Mouse (Mus musculus): Measurements from ENCODE around the gene Srrm1.
"Not testable (repeated sequence)": the region's sequence is repeated elsewhere in the genome, so short reads cannot be mapped to it uniquely, and the experiment has no call there.

Srrm1 gene

GRCm38 (mm10) chr4:135354751-135355150, 1.6 kb upstream of the Srrm1 start:
- in situ Hi-C loops (cut with MboI, MseI), result not testable (repeated sequence)

DNA sequence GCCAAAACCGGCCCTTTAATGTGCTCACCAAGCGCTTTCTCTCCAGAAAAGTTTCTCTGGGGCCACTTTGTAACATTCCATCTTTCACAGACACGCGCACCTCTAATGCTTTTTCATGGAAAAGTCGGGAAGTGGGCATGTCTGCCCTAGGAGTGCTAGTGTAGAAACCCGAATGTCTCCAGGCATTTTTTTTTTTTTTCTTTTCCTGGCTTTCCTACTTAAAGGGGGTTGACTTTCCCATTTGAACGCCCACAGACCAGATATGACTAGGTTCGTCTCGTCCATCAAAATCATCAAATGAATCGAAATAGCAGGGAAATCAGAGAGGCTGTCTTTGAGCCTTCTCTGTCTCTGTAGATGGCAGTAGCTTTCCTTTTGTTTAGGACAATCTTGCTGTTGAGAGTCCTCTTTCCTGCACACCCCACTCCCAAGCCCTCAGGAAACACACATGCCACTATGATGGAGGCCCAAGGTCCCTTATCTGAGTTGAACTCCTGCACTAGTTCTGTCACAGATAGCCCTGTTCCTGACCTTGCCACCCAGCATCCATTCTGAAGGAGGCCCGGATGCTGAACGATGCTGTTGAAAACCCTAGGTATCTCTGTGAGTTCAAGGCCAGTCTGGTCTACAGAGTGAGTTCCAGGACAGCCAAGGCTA, 801 bp upstream of the Srrm1 start:
- in situ Hi-C loops (cut with MboI, MseI), result no loop called here

DNA sequence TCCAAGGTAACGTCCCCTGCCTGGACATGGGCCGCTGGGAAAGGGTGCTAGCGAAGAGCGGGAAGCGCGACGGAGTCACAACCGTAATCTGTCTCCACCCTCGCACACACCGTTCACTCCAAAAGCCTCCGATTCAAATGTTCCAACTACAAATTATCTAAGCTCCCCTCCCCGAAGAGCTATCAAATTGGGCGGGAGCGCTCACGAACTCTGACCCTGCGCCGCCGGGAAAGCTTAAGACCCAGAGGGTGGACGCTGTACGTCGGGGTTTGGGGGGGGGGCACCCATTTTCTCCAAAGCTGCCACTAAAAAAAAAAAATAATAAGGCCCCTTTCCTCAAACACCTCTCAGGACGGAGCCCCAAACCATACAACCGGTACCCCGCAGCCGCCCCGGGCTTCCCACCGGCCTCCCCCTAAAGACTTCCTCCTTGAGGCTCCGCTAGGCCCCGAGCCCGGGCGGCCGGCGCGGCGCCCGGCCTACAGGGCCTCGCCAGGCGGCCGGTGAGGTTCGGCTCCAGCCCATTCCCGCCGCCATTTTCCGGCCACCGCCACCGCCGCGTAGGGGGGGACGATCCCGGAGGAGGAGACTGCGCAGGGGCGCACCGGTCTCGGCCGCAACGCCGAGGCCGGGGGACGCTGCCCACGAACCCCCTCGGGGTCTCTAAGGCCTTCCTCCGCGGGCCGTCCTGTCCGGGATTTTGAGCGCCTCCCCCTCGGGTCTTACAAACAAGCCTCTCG, 625 bp downstream of the Srrm1 start:
- in situ Hi-C loops (cut with MboI, MseI), result no loop called here

DNA sequence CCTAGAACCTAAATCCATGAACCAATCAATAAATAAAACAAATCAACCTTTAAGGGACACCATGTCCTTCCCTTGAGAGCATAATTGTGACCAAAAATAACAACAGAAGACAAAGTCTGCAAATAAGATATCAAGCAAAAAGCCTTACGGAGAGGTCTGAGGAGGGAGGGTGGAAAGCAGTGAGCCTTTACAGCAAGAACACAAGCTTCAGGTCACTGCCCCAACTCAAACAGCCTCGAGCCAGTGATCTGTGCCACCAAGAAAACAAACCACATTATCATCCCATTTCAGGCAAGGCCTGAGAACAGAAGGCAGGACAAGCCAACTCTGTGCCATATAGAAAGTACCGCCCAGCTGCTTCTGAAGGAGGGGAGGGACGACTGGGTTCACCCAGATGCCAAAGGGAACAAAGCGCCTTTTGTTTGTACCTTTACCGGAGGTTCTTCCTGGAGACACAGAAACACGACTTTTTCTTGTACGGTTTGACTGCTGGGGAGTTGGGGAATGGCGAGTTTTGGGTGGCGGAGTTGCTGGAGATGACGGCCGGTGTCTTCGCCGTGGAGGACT, 15.7 kb downstream of the Srrm1 start:
- in situ Hi-C loops (cut with MboI, MseI), result no loop called here

DNA sequence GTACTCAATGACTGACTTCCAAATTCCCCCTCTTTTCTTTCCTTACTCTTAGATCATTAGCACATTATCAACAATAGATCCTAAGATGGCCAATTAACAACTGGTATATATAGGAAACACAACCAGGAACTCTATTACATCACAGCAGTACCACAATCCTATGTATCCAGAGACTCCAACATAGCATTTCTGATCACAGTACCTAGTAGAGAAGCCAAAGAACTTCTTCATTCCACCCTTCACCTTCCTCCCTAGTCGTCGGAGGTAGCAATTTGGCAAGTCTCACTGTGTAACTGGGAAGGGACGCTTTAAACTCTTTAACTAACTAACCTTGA, 17.1 kb downstream of the Srrm1 start:
- in situ Hi-C loops (cut with MboI, MseI), result no loop called here

DNA sequence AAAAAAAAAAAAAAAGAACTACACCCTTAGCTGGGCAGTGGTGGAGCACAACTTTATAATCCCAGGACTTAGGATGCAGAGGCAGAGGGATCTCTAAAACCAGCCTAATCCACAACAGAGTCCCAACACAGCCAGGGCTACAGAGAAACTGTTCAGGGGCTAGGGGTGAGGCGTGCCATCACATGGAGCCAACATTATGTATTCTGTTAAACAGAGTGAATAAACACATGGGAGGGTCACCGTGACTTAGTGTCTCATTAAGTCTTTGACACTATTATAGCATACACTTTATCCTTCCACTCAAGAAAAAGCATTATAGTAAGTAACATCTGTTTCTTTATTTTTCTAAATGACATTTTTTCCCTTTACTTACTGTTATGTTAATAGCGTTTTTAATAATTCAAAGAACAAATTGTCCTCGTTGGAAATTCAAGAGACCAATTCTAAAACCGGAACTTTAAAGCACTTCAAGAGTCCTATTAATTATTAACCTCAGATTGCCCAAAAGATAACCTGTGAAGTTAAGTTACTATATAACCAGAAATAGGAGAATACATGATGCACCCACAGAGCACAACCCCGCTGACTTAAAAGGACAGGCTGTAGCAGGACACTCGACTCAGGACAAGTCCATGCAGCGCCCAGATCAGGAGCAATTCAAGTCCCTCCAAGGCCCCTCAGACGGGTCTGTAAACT, 17.6 kb downstream of the Srrm1 start:
- in situ Hi-C loops (cut with MboI, MseI), result no loop called here

DNA sequence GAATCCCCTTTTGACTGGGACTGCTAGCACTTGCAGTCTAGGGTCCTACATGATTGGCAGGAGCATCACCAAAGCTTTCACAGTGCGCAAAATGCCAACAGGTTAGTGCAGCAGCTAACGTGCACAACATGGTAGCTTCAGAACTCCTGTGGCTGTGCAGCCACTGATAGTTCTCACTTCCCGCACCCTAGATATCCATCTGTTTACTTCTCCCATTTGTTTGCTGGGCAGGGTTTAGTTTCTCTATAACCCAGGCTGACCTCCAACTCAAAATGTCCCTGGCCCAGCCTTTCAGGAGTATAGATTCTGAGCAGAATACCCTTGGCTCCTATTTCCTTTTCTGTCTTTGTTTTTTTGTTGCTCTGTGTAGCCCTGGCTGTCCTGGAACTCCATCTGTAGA, 26.7 kb downstream of the Srrm1 start:
- in situ Hi-C loops (cut with MboI, MseI), result no loop called here

- in situ Hi-C loops (cut with MboI, MseI), result no loop called here
Observed at GRCm38 (mm10) chr4:135326046-135326445, 27.1 kb downstream of the Srrm1 start.

DNA sequence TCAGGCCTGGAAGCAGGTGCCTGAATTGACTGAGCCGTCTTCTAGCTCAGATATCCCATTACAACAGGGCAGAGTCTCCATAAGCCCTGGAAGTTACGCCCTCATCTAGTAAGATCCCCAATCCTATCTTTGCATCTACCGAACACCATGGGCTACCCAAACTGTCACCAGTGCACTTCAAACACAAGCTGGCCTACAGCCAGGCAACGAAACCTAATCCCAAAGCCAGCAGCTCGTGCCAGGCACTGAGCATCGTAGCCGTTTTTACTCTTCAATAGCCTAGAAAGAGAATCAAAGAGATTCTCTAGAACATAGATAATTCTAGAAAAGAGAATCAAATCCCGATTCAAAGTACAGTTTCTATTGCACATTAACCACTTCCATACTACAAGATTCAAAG, 30.1 kb downstream of the Srrm1 start:
- in situ Hi-C loops (cut with MboI, MseI), result loop anchor here (5.0 kb wide), 1 partner anchor 106 kb away; no protein-coding TSS in a partner anchor

DNA sequence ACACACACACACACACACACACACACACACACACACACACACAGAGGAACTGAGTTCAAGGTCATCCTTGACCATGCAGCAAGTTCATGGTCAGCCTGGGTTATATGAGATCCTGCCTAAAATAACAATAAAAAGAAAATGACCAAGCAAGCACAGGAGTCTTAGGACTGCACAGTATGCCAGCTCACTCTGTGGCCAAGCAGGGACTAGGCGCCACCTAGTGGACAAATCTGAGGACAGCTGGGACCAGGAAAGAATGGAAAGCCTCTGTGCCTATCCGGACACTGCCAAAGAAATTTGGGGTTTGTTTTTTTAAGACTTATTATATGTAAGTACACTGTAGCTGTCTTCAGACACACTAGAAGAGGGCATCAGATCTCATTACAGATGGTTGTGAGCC, 35.2 kb downstream of the Srrm1 start:
- in situ Hi-C loops (cut with MboI, MseI), result no loop called here

GRCm38 (mm10) chr4:135317539-135317938, 35.6 kb downstream of the Srrm1 start:
- in situ Hi-C loops (cut with MboI, MseI), result no loop called here

DNA sequence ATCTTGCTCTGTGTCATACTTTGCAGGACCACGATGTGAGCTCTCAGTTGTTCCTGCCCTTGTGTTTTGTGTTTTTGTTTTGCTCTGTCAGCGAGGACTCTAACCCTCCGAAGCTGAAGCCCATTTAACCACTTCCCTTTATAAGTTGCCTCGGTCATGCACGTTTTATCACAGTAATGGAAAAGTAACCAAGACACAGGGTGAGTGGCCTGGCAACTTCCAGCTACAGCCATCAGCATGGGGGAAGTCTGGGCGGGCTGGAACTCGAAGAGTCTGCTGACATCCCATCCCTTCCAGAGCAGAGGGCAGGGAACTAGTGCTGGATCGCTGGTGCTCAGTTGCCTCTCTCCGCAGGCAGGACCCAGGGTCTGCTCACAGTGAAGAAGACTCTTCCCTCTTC, 37.8 kb downstream of the Srrm1 start:
- in situ Hi-C loops (cut with MboI, MseI), result no loop called here

- in situ Hi-C loops (cut with MboI, MseI), result no loop called here
Observed at GRCm38 (mm10) chr4:135314419-135314832, 38.7 kb downstream of the Srrm1 start.

DNA sequence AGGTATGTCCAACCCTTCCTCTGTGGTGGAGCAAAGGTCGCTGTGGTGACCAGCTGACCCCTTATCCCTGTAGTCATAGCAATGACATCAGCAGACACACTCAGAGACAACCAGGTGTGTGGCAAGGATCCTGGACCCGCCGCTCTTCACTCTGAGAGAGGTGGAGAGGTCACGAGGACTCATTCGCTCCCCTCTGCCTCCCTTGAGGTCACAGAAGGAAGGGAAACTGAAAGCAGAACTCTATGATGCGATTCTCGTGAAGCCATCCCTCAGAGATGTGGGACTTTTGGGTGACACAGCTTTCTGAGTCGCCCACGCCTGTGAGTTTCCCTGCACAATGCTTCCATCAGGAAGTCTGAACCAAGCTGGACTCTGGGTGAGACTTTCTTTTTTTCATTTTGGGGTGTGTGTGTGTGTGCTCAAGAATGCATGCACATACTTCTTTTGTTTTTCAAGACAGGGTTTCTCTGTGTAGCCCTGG, 39.3 kb downstream of the Srrm1 start:
- in situ Hi-C loops (cut with MboI, MseI), result no loop called here

DNA sequence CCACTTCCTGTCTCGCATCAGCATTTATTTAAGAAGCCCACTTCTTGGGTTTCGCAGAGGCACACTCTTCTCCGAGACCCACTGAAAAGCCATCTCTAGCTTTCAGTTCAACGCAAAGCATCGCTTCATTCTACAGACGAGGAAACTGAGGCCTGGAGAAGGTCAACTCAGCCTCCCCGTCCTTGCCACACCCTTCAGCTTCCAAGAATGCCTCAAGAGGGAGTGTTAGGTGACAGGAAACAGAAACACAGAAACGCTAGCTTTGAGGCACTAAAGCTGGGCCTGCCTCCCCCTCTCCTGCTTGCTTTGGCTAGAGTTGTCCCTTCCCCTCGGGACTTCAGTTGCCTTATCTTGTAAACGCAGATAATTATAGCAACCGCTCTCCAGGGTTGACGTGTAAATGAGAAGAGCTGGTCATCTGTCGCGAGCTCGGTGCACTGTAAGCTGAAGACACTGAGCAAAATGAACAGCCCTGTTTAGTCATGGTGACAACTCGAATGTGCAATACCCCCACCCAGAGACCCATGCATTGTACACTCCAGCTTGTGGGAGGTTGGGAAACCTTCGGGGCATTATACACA, 39.9 kb downstream of the Srrm1 start:
- in situ Hi-C loops (cut with MboI, MseI), result no loop called here

DNA sequence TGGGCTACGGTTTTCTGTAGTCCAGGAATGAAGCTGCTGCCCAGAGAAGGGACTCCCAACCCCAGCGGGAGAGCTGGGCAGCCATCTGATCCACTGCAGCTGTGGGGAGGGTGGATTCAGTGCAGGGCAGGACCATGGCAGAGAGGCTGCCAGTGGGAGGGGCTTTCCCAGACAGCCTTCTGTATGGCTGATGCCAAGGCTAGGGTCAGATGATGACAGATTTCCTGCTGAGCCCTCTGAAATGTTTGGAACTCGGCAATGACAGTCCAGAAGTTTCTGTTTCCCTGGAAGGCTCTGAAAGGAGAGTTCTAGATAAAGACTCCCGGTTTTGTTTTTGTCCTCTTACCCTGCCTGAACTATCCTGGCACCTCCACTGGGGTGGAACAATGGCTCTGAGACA, 40.4 kb downstream of the Srrm1 start:
- in situ Hi-C loops (cut with MboI, MseI), result no loop called here

DNA sequence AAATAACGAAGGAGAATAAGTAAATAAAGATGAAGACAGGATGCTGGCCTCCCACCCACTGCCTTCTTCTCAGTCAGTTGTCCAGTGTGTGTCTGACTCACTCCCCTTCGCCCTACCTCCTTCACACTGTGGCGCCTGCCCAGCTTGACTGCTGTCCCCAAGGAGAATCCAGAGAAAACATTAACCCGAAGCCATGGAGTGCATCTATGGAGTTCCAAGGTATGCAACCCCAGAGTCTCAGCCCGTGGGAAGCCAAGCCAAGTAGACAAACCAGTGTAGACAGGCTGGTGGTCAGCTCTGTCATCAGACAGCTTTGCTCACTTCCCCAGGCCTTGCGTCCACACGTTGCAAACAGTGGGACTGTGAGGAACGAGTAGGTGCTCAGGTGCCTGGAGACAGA, 42.8 kb downstream of the Srrm1 start:
- in situ Hi-C loops (cut with MboI, MseI), result no loop called here

DNA sequence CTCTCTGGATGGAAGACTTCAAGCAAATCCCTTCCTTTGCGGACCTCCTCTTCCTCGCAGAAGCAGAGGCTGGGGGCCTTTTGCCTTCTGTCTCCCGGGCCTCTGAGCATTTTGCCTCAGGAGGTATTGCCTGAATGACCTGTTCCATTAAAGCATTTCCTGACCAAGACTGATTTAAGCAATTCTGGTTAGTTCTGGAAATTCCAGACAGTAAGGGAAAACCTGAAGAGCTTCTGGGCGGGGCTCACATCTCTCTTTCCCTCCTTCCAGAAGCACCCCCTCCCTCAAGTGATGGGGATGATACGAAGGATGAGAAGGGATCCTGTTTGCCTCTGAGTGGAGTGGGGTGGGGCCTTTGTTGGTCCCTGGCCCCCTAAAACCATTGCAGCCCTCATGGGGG, 43.4 kb downstream of the Srrm1 start:
- in situ Hi-C loops (cut with MboI, MseI), result no loop called here

- in situ Hi-C loops (cut with MboI, MseI), result no loop called here
Observed at GRCm38 (mm10) chr4:135309112-135309659, 43.9 kb downstream of the Srrm1 start.

DNA sequence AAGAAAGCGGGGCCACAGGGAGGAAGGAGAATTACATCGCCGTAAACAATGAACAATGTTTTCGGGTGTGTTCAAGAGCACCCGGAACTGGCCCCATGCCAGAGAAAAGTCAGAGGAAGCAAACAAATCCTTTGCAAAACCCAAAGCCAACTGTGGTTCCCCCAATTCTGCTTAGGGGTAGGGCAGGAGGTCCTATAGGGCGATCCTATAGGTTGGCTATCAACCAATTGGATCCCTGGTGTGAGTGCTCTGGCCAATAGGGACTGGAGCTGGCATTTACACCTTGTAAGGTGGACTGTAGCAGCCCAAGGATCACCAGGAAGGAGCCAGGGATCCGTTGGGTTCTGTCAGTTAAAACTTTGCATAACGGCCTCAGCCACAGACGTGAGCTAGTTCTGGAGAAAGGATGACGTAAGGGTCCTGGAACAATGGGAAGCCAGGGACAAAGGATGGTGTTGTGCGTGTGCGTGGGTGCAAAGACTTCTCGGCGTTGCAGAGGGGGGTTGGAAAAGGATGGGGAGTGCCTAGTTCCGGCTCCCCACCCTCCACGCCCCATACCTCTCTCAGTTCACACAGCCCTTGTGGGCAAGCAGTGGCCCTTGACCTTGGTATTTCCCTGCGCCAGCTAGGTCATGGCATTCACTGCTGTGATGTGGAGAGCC, 46.0 kb downstream of the Srrm1 start:
- in situ Hi-C loops (cut with MboI, MseI), result no loop called here

GRCm38 (mm10) chr4:135306533-135306932, 46.6 kb downstream of the Srrm1 start:
- in situ Hi-C loops (cut with MboI, MseI), result no loop called here
